ENCODE assay signal across 23 mouse cellular contexts in the genomic region with DNA sequence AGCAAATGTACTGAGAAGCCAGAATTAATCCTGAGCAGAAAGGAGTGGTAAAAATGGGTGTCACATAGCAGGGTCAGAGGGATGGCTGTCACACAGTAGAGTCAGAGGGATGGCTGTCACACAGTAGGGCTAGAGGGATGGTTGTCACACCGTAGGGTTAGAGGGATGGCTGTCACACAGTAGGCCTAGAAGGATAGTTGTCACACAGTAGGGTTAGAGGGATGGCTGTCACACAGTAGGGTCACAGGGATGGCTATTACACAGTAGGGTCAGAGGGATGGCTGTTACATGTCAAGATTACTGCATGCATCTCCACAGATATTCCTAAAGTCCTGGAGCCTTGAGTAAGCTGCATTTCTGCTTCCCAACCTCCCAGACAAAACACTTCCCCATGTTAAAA. TPM values are rescaled to one million over a fixed set of nuclear protein-coding genes. Genes with fewer than 3 reads are reported as not detected.
A peak's percentile ranks its signal among the peaks of the same experiment; 100 is the strongest.
DNase-seq lines count a peak whose midpoint lies in the region; ATAC-seq and TF ChIP-seq lines count a peak whose summit lies in the region.
"Had no signal": no experiment of that assay in that cellular context is flagged by ENCODE, and none has a peak within 500 bp of the region (broad histone marks: within the 10 kb centered on the region; RNA-seq: fewer than 3 reads in every experiment).

No protein-coding gene starts in this region.

- H3K4me3 ChIP-seq in CH12.LX (replicated peaks in 1 of 3; ENCODE audit: low read depth in 2 of 3, low read length in 2 of 3, poor library complexity in 1 of 3) = no peak overlapping the region
- H3K4me3 ChIP-seq in MEL (ENCODE audit: control insufficient read depth in 1 of 2, insufficient read depth in 1 of 2, low read depth in 2 of 2, low read length in 2 of 2) = no peak overlapping the region
- H3K4me3 ChIP-seq in kidney, embryonic 16.5 days (ENCODE audit: low read length) = no peak overlapping the region

- in situ Hi-C loops in CH12.LX (cut with MboI; ENCODE audit: low pct_ligation_motif_present, low pct_unique_long_range_greater_than_20kb, low sequenced_read_pairs) = no loop called here

- H3K4me2 ChIP-seq in CH12.LX (ENCODE audit: insufficient read depth, low read depth, poor library complexity, severe bottlenecking) = no peak overlapping the region
- H3K4me2 ChIP-seq in kidney, embryonic 16.5 days (replicated peaks; ENCODE audit: low read depth, low read length) = no peak overlapping the region

- no peak for ATAC-seq in kidney, embryonic 16.5 days (ENCODE audit: low FRiP score, low TSS enrichment)
- ATAC-seq: activated CD4-positive, CD25-positive, alpha-beta regulatory T cell, adult 4 months; CD4-positive, CD25-positive, alpha-beta regulatory T cell, adult 4 months; Patski had no signal

- 0 out of 4 replicates have a peak, but pooled peaks cover 3 to 7% of the 10 kb centered on the region in 2 experiments for H3K4me1 ChIP-seq in CH12.LX (ENCODE audit: control insufficient read depth in 1 of 2, insufficient read depth in 2 of 2)
- H3K4me1 ChIP-seq in MEL (ENCODE audit: control insufficient read depth in 1 of 2, insufficient read depth in 2 of 2, low read length in 2 of 2) = no peaks in the 10 kb centered on the region
- H3K4me1 ChIP-seq in kidney, embryonic 16.5 days (ENCODE audit: insufficient read depth, low read length) = no peaks in the 10 kb centered on the region

- dilution Hi-C loops in CH12.LX (cut with MboI; ENCODE audit: extremely low pct_ligation_motif_present, extremely low pct_unique_long_range_greater_than_20kb, low sequenced_read_pairs) = no loop called here

- H3K27me3 ChIP-seq in CH12.LX (replicated peaks) (peaks cover 2% of the 10 kb centered on the region), MEL (ENCODE audit: control insufficient read depth in 1 of 2, insufficient read depth in 2 of 2, low read length in 2 of 2) (peaks cover 1 to 3% of the 10 kb centered on the region in 2 experiments; a peak in 2 of 4 replicates)
- H3K27me3 ChIP-seq in kidney, embryonic 16.5 days (ENCODE audit: insufficient read depth, low read length) = peaks cover 29% of the 10 kb centered on the region
- H3K27me3 ChIP-seq: Patski had no signal

- TF ChIP-seq RAD21 in CH12.LX (IDR thresholded peaks at IDR 0.05; ENCODE audit: low read depth, low read length) = no peak
- no peak for TF ChIP-seq RAD21 in MEL (IDR thresholded peaks at IDR 0.05; ENCODE audit: low read depth, low read length)

- DNase-seq in gastrocnemius, postnatal 14 days = peak; percentile 0
- DNase-seq in gastrocnemius, postnatal 25 days = no peak
- no peak for DNase-seq in CH12.LX (ENCODE audit: extremely low read depth)
- no peak for DNase-seq in MEL (ENCODE audit: low read depth, low spot score)
- DNase-seq in thymus, postnatal 4 days = no peak
- DNase-seq: adrenal gland, adult 2 months; adrenal gland, adult 8-10 months; adrenal gland, postnatal 10 days; adrenal gland, postnatal 14 days; adrenal gland, postnatal 25 days; adrenal gland, postnatal 36 days; B cell, adult 2 months; cerebellum, adult 11 months; cerebellum, adult 11-12 months; cerebellum, adult 18-20 months; cerebellum, adult 2 months; cerebellum, adult 8-10 months had no signal

- H3K79me2 ChIP-seq in CH12.LX (replicated peaks; ENCODE audit: control insufficient read depth, extremely low read depth, insufficient read depth, poor library complexity, severe bottlenecking) (no peaks in the 10 kb centered on the region), MEL (ENCODE audit: control insufficient read depth, insufficient read depth, low read length, poor library complexity) (no peaks in the 10 kb centered on the region)

- no peaks in the 10 kb centered on the region for H3K36me3 ChIP-seq in CH12.LX (replicated peaks in 1 of 2; ENCODE audit: control insufficient read depth in 1 of 2, insufficient read depth in 1 of 2, low read length in 1 of 2)
- no peaks in the 10 kb centered on the region for H3K36me3 ChIP-seq in MEL (ENCODE audit: control insufficient read depth in 1 of 2, insufficient read depth in 2 of 2, low read length in 2 of 2)
- no peaks in the 10 kb centered on the region for H3K36me3 ChIP-seq in kidney, embryonic 16.5 days (ENCODE audit: insufficient read depth, low read length)
- H3K36me3 ChIP-seq: G1E had no signal

- no peak for TF ChIP-seq CTCF in CH12.LX (conservative IDR thresholded peaks at IDR 0.05 in 1 of 2, IDR thresholded peaks at IDR 0.05 in 1 of 2; ENCODE audit: low read depth in 2 of 2, low read length in 2 of 2)
- TF ChIP-seq CTCF in MEL (IDR thresholded peaks at IDR 0.05 in 2 of 3, conservative IDR thresholded peaks at IDR 0.05 in 1 of 3; ENCODE audit: control insufficient read depth in 1 of 3, insufficient read depth in 1 of 3, low read depth in 2 of 3, low read length in 3 of 3, poor library complexity in 1 of 3, severe bottlenecking in 1 of 3) = no peak

- TF ChIP-seq EP300 in CH12.LX (IDR thresholded peaks at IDR 0.05; ENCODE audit: low read length) (no peak), MEL (IDR thresholded peaks at IDR 0.05; ENCODE audit: low read depth in 1 of 2, low read length in 2 of 2) (no peak)

- H3K9me3 ChIP-seq in CH12.LX (replicated peaks; ENCODE audit: low read length) (no peaks in the 10 kb centered on the region), MEL (replicated peaks; ENCODE audit: insufficient read depth, low read length) (no peaks in the 10 kb centered on the region)
- no peaks in the 10 kb centered on the region for H3K9me3 ChIP-seq in kidney, embryonic 16.5 days (ENCODE audit: low read length)
- H3K9me3 ChIP-seq: G1E had no signal

- WGBS in kidney, embryonic 16.5 days = 100% methylated on average over 1 of the region's 1 CpGs

- no peak overlapping the region for H3K27ac ChIP-seq in CH12.LX (ENCODE audit: insufficient read depth, low read depth)
- H3K27ac ChIP-seq in MEL (ENCODE audit: control insufficient read depth, low read depth, low read length) = no peak overlapping the region
- H3K27ac ChIP-seq in kidney, embryonic 16.5 days (ENCODE audit: low read length) = no peak overlapping the region

- intact Hi-C loops in gastrocnemius, postnatal 14 days (cut with DNase I; ENCODE audit: low total_unique reads) = no loop called here

- H3K9ac ChIP-seq in CH12.LX (ENCODE audit: insufficient read depth, low read depth) (no peak overlapping the region), MEL (ENCODE audit: control insufficient read depth, low read depth, low read length, poor library complexity, severe bottlenecking) (no peak overlapping the region)
- H3K9ac ChIP-seq in kidney, embryonic 16.5 days (replicated peaks; ENCODE audit: low read length) = no peak overlapping the region

- no peak for TF ChIP-seq POLR2A in CH12.LX (IDR thresholded peaks at IDR 0.05; ENCODE audit: low read depth, low read length)
- no peak for TF ChIP-seq POLR2A in MEL (IDR thresholded peaks at IDR 0.05; ENCODE audit: control insufficient read depth in 1 of 2, insufficient read depth in 1 of 2, low read depth in 1 of 2, low read length in 2 of 2, poor library complexity in 1 of 2)

TF ChIP-seq in CH12.LX, 34 proteins besides CTCF, POLR2A, EP300 and RAD21:
- TF ChIP-seq RCOR1 (conservative IDR thresholded peaks at IDR 0.05; ENCODE audit: low read depth, low read length) (no peak), ZKSCAN1 (IDR thresholded peaks at IDR 0.05; ENCODE audit: borderline replicate concordance, low read depth, low read length) (peak; percentile 86)

TF ChIP-seq in MEL, 35 proteins besides CTCF, POLR2A, EP300 and RAD21:
- no peak for TF ChIP-seq E2F4 (IDR thresholded peaks at IDR 0.05; ENCODE audit: borderline replicate concordance, low read depth, low read length)
- no peak for TF ChIP-seq POLR2AphosphoS2 (IDR thresholded peaks at IDR 0.05; ENCODE audit: low read length)
- TF ChIP-seq MYC (IDR thresholded peaks at IDR 0.05; ENCODE audit: low read depth, low read length) = no peak
- no peak for TF ChIP-seq ETS1 (IDR thresholded peaks at IDR 0.05; ENCODE audit: low read depth, low read length)
- TF ChIP-seq KAT2A (conservative IDR thresholded peaks at IDR 0.05; ENCODE audit: low read depth, low read length) = no peak
- no peak for TF ChIP-seq MYB (IDR thresholded peaks at IDR 0.05; ENCODE audit: low read depth, low read length)
- TF ChIP-seq ZKSCAN1 (IDR thresholded peaks at IDR 0.05; ENCODE audit: low read depth, low read length) = peak; percentile 85
- no peak for TF ChIP-seq TBP (IDR thresholded peaks at IDR 0.05; ENCODE audit: low read depth, low read length)

RNA-seq across cellular contexts. Expression of a gene that starts 33.7 kb away (rescaled TPM):
- 10 to 100 TPM in 1 of 2 experiments, 1 to 10 TPM in 1; 9.7 to 11.4 TPM for total RNA-seq in gastrocnemius, postnatal 14 days (2021)
- total RNA-seq in gastrocnemius, postnatal 25 days (2021) = 10 to 100 TPM in 1 of 2 experiments, 1 to 10 TPM in 1; 2.7 to 13.0 TPM
- total RNA-seq in CH12.LX (2012; rRNA removed) = not detected in 2 replicates
- not detected in 2 replicates for total RNA-seq in CH12.LX (2014; rRNA removed)
- polyA plus RNA-seq in CH12.LX (2012; ENCODE audit: insufficient read length, low read depth) = not detected in 2 replicates
- total RNA-seq in MEL (2012; rRNA removed) = not detected in 2 replicates
- not detected for polyA plus RNA-seq in MEL (2012; ENCODE audit: insufficient read depth in 1 of 2, insufficient read length in 2 of 2, low read depth in 1 of 2, low replicate concordance in 2 of 2, missing spikeins in 1 of 2)
- polyA plus RNA-seq in kidney, embryonic 16.5 days (2015; fragmentation: Nextera tagmentation; extraction: Ambion mirVana) = 1.3 and 1.7 TPM in 2 replicates
- total RNA-seq: adrenal gland, adult 18-20 months; adrenal gland, adult 2 months; adrenal gland, adult 8-10 months; adrenal gland, postnatal 14 days; adrenal gland, postnatal 25 days; adrenal gland, postnatal 36 days; G1E had no signal
- polyA plus RNA-seq: activated CD4-positive, CD25-positive, alpha-beta regulatory T cell, adult 4 months; adrenal gland, adult 2 months; CD4-positive, CD25-positive, alpha-beta regulatory T cell, adult 4 months; G1E had no signal
